Mouse (Mus musculus) MN1 (cell line): ENCODE data around the gene Lrig1.

Experiments used
- DNase-seq: peaks from one replicate; pipeline ENCODE4 v3.0.0-alpha.2; 2016; ENCODE audit warnings: low spot score

Gene Lrig1

DNA sequence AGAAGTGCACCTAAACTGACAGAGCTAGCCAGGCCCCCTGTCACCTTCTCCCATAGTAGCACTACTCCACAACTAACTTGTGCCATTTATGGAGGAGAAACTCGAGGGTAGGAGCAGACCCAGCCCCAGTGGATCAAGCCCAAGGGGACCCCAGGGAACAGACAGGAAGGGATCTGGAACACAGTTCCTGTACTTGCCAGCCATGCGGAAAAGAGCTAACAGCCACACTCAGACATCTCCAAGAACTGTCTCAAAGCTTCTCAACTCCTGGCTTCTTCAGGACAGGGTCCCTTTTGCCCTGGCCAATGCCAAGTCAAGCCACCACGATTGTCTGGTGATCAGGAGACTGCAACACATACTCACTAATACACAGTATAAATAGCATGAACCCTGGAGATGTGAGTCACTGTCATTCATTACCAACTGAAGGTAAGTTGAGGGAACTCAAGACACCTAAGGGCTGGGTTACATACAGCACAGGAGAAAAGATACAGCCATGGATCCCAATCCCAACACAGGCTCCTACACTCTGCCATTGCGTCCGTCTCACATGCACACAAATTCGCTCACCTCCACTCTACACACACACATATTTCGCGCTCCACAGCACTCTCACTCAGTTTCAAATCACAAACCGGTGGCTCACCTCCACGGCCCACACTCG, 1.3 kb downstream of the Lrig1 start:
- no peak for DNase-seq

DNA sequence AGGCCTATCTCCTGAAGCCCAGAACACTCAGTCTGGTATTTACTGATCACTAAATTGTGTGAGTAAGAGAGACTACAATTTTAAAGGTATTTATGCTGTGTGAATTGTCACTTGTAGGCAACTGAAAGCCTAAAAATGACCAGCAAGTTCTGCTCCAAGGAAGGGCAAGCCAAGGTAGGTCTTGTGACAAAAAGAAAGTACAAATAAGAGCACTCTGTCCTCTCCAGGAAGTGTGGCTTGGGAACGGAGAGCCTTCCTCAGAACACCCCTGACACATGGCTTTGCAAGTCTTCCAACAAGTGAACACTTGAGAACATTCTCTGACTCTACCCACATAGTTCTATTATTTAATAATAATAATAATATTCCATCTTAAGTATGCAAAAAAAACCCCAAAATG, 2.5 kb downstream of the Lrig1 start:
- DNase-seq, result no peak

DNA sequence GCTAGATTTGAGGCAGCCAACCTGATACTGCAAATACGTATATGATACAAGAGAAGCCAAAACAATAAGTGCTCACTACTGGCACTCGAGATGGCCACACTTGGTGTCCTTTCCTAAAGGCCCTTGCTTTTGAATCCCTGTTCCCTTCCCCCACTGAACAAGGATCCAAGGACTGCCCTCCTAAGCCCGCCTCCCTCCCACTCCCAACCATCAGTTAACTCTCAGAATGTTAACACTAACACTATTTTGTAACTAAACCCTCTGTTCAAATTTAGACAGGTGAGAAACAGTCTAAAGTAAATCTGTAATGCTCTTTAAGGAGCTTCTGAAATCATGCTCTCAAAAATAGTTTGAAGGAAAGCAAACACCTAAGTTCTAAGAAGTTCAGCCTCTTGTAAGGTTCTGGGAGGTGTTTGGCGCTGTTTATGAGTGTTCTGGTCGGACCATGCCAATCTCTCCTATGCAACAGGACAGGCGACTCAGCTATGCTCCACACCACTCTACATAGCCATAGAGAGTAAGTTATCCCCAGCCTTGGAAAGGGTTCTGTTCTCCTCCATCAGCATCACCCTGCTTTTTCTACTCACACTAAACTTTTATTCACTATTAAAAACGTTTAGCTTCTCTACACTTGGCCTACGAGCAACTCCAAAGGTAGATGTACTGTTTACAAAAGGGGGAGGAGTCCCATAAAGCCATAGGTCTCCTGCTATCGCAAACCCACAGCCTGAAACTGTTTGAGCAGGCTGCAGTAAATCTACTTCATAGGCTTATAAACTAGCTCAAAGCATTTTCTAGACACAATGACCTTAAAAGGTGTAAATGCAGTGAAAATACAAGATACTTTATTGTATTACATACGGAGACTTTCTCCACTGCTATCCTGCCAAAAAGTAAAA, 3.5 kb downstream of the Lrig1 start:
- no peak for DNase-seq

DNA sequence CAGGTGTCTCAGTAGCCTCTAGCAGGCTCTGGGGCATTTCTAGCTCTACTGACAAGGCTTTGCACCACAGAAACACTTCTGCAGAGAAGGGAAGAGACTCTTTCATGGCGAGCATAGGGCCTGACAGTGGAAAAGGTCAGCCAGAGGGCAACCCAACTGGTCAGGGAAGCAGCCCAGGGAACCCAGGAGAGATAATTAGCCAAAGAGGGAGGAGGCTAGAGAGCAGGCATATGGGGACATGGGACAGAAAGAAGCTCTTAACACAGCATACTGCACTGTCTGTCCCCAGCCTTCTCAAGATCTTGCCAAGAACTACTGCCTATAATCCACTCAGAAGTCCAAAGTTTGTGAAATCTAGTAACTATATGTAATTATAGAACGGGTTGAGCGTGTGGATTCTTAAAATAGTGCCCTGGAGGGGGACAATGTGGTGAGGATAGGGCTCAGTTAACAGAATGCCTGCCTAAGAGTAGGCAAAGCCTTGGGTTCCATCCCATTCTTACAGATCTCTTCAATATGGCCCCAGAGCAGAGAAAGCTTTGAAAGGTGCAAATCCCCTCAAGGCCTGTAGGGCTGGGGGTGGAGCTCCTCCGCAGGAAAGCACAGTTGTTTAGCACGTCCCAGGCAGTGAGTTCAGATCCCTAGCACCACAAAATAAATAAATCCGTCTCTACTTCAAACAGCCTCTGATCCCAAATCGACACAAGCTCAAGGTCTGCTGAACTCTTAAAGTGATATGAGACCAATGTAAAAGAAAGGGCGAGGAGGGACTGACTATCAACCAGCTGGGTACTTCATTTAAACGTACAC, 4.6 kb downstream of the Lrig1 start:
- no peak for DNase-seq

DNA sequence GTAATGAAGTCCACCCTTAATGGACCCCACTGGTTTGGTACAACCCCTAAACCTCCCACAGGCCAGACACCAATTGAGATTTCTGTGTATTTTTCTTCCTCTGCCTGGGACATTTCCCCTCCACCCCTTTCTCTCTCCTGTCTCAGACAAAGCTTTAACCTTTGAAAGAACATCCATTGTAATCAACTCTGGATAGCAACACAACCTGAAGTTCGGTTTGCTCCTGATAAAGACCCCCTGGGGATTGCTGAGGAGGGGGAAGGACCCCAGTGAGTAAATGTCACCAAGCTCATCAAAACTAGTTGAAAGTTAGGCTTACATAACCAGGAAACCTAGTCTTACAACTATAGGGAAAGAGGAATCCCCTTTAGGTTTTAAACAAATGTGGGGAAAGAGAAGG, 5.5 kb downstream of the Lrig1 start:
- DNase-seq, result no peak

DNA sequence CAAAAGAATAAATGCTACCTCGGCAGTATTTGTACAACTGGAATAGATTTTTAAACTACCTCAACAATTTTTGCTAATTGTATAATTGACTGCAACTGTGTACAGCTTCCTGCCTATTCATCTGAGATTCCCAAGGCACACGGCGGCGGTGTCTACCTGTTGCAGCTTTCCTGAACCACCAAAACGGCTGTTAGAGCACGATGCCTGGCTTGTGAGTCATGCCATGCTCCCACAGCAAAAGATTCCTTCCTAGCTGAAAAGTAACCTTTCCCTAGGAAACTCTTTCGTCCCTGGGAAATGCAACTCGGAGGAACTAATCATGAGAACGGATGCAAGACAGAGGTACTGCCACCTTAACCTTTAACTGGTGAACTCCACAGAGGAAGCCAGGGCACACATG, 6.9 kb downstream of the Lrig1 start:
- DNase-seq, result no peak

DNA sequence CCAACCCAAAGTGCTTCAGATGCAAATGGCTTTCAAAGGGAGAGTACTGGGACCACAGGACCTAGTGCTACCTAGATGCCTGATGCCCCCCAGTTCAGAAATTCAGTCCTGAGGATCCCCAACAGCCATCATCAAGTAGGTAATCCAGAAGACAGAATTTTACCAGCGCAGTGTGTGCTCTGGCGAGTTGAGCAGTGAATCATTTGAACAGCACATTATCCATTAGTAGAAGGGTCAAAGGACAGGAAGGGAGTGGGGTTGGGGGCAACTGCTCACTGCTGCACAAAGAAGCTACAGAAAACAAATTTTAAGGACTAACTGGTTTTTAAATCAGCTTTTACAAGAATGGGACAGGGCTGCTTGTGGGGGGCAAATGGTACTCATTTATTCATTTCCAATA, 8.0 kb downstream of the Lrig1 start:
- no peak for DNase-seq

DNA sequence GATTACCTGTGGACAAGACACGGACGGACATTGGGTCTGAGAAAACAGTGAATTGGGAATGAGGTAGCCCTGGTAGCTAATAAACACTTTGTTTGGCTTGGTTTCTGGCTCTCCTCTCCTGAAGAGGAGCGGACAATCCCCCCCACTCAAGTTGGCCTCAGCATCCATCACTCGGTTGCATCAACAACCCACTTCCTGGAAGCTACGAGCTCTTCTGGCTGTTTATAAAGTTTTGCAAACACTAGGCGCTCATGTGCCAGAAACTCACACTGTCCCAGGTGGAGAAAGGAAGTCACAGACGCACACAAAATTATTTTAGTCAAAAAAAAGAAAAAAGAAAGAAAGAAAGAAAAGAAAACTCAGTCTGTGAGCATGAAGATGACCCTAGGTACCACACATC, 9.7 kb downstream of the Lrig1 start:
- DNase-seq, result no peak

DNA sequence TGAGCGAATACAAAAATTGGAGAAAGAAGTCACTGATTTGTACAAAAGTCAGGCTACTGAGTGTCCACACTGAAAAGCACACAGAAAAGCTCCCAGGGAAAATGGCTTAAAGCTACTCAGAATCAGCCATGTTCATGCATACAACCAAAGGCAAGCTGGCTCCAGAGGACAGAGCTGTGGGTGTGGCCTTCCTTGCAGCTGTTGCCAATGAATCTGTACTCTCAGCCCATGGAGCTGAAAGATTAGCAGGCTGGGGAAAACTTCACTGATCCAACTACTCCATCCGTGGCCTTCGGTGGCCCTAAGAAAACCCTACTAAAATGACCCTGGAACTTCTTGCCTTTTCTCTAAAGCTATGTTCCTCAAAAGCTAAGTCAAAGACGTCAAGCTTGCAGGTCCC, 11.2 kb downstream of the Lrig1 start:
- peak; percentile 31 for DNase-seq

DNA sequence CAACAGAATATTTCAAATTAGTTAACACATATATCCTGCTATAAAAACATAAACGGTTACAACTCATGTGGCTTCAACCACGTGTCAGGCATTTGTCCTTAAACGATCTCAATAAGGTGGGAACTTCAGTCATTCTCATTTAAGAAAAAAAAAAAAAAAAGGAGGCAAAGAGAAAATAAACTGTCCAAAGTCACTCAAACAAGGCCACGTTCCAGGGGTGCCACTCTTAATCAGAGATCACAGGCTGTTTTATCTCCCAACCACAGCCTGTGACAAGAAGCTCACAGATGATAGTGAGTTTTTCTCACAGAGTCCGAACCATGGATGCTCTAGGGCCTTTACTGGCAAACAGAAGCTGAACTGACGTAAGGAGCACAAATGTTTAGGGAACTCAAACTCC, 13.9 kb downstream of the Lrig1 start:
- no peak for DNase-seq

DNA sequence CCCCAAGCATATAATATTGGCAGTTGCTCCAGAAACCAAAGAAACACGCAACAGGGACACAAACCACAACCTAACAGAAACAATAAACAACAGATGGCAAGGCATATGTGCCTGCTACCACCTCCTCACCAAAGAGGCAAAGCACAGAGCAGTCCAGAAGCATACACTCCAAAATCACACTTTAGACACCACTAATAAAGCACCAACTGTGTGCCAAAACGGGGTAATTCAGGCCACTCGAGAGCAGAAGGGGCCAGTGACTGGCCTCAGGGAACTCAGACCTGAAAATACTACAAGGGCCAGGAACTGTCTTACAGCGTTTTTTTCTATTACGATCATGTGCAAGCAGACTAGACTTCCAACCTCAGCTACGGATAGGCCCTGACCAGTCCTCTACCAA, 14.3 kb downstream of the Lrig1 start:
- DNase-seq, result no peak

DNA sequence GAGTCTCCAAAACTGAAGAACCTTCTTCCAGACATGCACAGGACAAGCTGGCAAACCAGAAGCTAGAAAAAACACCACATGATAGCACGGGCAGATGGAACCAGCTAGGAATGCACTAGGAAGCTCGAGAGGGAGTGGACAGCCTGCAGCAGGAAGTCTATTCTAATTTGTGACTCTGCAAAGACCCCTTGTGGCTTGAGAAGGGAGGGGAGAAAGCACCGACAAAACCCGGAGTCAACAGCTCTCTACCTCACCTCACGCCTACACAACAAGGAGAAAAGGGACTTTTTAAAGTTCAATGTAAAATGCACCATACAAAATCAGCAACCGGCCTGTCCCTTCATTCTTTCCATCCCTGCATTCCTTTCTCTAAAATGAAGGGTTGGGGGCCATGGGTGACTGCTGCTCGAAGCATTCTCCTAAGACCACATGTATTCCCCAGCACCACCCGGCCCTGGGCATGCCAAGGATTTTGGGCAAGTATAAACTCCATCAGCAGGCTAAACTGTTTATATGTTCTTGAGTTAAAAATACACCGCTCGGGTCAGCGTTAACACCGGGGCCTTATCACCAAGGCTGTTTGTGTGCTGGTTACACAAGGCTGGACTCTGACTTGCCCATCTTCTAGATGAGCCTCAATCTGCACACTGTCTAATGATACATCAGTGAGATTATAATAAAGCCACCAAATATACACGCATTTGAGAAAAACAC, 15.0 kb downstream of the Lrig1 start:
- no peak for DNase-seq

DNA sequence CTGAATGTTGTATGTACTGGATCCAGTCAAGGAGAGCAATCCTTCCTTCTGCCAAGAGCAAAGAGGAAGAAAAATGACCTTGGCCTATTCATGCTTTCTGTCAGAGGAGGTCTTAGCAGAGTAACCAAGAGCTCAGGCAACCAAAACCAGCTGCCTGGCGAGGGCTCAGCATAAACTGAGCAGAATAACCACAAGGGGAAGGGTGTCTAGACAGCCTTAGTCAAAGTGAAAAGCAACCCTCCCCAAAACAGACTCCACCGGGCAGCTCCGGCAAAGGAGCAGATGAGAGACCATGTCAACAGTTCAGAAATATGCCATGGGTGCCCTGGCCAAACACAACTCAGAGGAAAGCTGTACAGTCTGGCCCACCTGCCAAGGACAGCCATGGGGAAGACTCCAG, 16.3 kb downstream of the Lrig1 start:
- DNase-seq, result no peak

DNA sequence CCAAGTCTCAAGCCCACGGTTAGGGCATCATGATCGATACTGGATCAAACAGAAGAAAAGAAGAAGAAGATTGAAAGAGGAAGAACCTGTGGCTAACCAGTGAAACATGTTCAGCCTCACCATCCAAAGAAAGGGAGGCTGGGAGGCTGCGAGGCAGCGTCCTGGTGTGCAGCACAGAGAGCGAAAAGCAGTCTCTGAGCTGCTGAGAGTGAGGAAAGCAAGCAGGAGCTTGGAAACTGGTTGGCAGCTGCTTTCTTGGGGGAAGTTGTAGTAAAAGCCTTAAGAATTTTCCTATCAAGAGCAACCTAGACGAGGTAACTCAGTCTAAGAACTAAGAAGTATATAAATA, 17.7 kb downstream of the Lrig1 start:
- no peak for DNase-seq

DNA sequence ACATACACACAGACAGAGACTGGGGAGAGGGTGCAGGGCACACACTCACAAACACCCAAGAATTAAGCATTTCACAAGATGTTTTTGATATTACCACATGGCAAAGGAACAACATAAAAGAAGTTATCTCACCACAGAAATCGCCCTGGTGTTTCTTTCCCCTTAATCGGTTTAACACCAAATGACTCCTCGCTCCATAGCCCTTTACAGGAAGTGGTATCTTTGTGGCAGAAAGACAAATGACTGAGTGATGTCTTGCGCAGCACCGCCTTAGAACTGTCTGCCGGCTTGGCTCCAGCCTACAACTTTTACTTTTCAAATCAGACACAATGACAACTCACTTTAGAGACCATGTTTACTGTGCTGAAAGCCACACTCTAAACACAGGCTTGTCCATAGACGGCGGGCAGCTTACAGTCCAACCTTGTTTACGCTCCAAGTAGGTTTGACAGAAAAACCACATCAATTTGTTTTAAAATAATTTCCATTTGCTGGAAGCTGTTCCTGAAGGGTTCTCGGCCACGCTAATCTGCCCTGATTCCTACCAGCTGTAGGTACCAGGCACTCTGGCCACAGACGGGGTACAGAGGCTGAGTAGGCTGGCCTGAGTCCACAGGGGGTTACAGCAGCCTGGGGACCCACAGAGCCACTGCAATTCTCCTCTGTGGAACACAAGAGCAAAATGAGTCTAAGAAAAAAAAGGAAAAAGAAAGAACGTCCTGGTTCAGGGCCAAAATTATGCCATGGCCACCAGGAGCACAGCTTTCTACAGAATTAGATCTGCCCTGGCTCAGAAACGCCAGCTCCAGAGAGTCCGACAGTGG, 18.3 kb downstream of the Lrig1 start:
- DNase-seq, result peak; percentile 22

DNA sequence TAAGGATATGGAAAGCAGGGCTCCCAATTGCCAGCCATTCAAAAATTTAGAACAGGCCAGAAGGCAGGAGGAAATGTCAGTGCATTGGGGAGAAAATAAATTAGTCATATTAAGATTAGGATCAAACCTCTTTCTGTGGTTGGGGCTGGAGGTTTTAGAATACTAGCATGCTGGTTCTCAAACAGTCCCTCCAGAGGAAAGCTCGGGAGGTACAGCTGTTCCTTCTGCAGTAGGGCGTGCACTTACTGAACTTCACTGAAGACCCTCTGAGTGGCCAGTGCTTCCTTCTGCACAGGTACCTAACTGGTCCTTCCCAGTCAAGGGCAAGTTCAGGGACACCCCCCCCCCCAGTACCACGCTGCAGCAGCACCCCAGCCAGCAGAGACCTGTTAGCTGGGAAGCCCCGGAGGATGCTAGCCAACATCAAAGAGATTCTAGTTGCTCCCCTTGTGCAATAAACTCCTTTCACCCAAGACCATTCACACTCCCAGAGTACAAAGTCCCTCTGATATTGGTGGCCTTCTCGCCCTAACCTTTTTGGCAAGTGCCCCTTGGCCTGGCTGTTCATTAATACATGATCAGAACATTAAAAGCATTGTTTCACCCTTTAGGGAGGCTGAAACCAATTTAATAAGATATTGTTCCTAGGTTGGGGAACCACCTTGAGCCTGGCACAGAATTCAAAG, 19.1 kb downstream of the Lrig1 start:
- DNase-seq, result peak; percentile 71

DNA sequence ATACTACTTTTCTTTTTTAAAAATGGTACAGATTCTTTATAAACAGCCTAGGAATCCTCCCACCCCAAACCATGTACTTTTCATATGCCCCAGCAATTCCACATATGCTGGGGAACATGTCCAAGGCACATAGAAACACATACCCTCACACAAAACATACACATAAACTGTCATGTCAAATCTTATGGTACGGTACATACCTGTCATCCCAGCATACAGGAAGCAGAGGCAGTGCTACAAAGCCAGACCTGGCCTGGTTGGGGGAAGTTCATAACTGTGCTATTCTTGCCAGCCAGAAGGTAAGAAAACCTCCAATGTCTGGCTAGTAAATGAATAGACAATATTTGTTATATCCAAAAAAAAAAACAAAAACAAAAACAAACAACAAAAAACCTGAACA, 20.7 kb downstream of the Lrig1 start:
- no peak for DNase-seq

DNA sequence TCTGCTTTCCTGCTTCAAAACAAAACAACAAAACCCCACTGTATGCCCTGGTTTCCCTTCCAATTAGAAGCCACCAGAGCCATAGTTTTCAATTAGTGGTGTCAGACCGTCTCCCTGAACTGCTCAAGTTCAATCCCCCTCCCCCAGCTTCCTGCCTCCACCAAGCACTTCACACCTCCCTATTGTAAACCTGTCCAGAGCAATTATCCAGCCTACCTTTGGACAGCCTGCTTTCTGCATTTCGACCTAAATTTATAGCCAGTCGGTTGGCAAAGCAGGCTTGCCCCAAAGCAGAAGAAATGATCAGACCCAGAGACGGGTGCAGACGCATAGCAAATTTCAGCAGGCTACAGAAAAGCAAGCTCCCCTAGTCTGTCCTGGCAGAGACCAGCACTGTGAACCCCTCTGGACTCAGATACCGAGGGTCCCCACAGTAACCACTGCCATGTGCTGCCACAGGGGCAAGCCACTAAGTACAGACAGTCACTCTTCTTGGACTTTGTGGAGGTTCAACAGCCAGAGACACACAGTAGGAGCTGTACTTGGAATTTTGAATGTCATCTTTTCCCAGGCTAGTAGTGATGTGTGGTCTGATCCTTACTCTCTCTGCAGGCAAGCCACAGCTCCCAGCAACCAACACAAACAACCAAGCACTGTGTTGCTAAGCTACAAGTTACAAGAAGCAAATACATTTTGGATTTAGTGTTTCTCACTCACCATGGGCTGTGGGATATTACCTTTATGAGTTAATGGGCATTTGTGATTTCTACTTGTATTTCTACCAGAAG, 21.4 kb downstream of the Lrig1 start:
- no peak for DNase-seq

DNA sequence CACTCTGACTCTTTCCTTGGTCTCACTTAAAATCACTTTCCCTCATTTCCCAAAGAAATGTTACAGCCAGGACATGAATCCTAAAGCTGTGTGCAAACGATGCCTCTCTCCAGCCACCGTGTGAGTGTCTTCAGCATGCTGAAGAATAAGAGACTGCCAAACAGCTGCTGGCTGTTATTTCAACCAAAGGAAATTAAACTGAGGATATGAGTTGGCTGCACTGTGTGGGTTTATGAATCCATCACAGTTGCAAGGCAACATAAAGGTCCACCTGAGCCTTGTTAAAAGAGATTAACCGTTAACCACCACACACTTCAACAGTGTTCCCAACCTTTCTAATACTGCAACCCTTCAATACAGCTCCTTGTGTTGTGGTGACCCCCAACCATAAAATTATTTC, 22.5 kb downstream of the Lrig1 start:
- DNase-seq, result no peak

DNA sequence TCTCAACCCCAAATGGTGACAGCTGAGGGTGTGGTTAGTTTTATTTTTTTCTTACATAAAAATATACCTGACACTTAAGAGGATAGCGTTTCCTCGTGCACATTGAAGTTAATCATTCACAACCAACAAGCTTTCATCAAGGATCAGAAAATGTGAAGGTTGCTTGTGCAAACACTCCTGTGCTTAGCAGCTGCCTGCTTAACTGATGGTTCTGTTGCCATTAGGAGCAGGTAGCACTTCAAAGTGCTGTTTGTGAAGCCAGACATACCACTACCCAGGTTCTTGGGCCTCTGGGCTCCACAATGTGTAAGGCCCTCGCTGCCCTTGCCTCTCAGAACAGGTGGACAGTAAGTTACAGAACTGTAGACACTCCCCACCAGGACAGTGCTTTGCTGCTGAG, 23.1 kb downstream of the Lrig1 start:
- no peak for DNase-seq
